Mouse (Mus musculus) left cerebral cortex, adult 2 months (tissue): ENCODE data around the gene Alpk3. TPM values are rescaled to one million over a fixed set of nuclear protein-coding genes. Genes with fewer than 3 reads are reported as not detected.
"Not testable (repeated sequence)": the region's sequence is repeated elsewhere in the genome, so short reads cannot be mapped to it uniquely, and the experiment has no call there.

ENCODE experiments used
- DNase-seq, 2 experiments: peaks; one replicate each; pipeline ENCODE4 v3.0.0; 2021 to 2022; ENCODE audit warnings: low spot score in 2 of 2, mixed read lengths in 1 of 2; ENCODE audit errors: extremely low spot score in 1 of 2
- H3K27ac ChIP-seq: fragments of 200-600 bp; 2 replicates; pipeline ENCODE4 v1.8.1; 2022
- H3K4me3 ChIP-seq: fragments of 200-600 bp; 2 replicates; pipeline ENCODE4 v1.8.1; 2022
- CTCF ChIP-seq: fragments of 200-600 bp; IDR thresholded peaks from 2 replicates; pipeline ENCODE4 v1.8.1; 2022; ENCODE audit warnings: antibody characterized with exemption, mild to moderate bottlenecking, moderate library complexity
- intact Hi-C: fragments of 180-260 bp; cut with DNase I; formaldehyde crosslinking; loops from one replicate; pipeline ENCODE4 v1.15.1; 2025
- total RNA-seq, 2 experiments: library from RNA; stranded (reverse); gene quantifications; 2 replicates each; pipeline ENCODE4 v1.2.3; 2021

The Alpk3 gene
- total RNA-seq, 2 experiments from 2014 or later, result 0.30 to 0.54 TPM

- intact Hi-C loops, result no loop called here
- TF ChIP-seq CTCF, result no peak
- Histone ChIP-seq H3K27ac (no peak overlapping the region), H3K4me3 (no peak overlapping the region)
- no peak for DNase-seq
Observed at GRCm38 (mm10) chr7:81139100-81139499, 81.7 kb downstream of the Alpk3 start.

GRCm38 (mm10) chr7:81139671-81140404, 82.4 kb downstream of the Alpk3 start:
- no peak for TF ChIP-seq CTCF
- H3K27ac ChIP-seq, result no peak overlapping the region
- intact Hi-C loops, result no loop called here
- DNase-seq, result no peak
- H3K4me3 ChIP-seq, result no peak overlapping the region

DNA sequence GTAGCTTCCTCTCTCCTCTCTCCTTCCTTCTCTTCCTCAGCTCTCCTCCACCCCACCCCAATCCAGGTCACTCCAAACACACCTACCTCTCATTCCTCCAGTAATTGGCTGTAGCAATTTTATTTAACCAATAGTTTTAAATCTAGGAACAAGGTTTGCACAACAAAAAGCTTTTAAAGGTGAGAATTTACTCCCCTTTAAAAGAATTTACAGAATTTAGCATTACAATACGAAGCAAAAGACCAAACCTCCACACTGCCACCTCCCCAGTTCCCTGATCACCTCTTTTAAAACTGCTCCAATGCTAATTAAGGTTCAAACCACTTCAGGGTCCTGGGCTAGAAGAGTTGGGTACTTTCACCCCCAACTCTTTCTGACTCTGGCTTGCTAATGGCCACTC, 84.1 kb downstream of the Alpk3 start:
- no peak for TF ChIP-seq CTCF
- Histone ChIP-seq H3K4me3 (no peak overlapping the region), H3K27ac (no peak overlapping the region)
- no peak for DNase-seq
- intact Hi-C loops, result no loop called here

DNA sequence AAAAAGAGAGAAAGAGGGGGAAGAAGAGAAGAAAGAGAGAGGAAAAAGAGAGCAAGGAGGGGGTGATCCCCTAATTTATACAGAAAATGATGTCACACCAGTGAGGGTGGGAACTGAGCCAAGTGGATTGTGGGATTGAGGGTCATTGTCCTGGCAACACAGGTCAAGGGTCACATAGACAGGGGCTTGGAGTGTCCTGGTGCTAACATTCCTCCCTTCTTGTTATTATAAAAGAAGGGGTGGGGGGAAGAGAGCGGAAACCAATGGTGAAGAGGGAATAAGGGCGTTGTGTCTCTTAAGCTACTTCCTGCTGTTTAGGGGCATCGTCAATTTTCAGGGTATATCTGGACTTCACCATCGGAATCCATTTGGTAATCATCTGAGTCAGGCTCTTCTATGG, 85.7 kb downstream of the Alpk3 start:
- H3K27ac ChIP-seq, H3K4me3 ChIP-seq, DNase-seq, intact Hi-C loops: not testable (repeated sequence)

DNA sequence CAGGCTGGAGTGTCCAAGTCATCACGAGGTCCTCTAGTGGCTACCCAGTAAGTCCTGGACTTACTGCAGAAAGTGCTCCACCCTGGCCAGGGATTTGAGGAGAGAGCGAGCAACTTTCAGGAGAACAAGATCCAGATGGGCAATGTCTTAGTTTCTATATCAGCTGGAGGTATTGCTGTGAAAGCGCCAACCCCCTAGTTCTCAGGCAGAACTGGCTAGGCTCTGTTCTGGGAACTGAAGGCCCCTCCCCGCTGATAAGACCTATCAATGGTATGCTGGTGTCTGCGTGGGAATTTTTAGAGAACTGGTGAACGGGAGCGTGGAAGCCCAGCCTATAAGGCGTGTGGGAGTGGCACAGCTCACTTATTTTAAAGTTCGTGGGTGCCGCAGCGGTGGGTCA, 92.4 kb downstream of the Alpk3 start:
- H3K4me3 ChIP-seq, result no peak overlapping the region
- TF ChIP-seq CTCF, result no peak
- intact Hi-C loops, result loop anchor here (10.0 kb wide), 2 partner anchors 265 to 415 kb away; no protein-coding TSS in a partner anchor
- no peak for DNase-seq
- H3K27ac ChIP-seq, result no peak overlapping the region

- H3K4me3 ChIP-seq, result no peak overlapping the region
- no peak for DNase-seq
- no peak overlapping the region for H3K27ac ChIP-seq
- intact Hi-C loops, result loop anchor here (10.0 kb wide), 2 partner anchors 266 to 416 kb away; no protein-coding TSS in a partner anchor
- TF ChIP-seq CTCF, result no peak
Observed at GRCm38 (mm10) chr7:81151216-81151615, 93.8 kb downstream of the Alpk3 start.

DNA sequence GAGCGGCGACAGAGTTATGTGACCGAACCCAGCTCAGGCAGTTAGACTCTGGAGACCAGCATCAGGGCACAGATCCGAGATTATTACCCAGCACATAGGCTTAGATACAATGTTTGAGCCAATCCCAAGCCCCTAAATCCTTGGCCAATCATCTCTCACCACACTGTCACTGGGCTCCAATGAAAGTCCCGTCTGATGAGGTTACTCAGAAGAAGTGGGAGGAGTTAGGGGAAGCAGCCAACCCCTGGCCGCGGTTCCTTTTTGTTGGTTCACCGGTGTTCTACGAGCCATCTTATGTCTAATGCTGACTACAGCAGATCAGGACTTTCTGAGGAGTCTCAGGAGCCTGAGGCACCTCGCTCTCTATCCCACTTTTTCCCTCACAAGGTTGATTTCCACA, 94.9 kb downstream of the Alpk3 start:
- Histone ChIP-seq H3K4me3 (no peak overlapping the region), H3K27ac (no peak overlapping the region)
- intact Hi-C loops, result loop anchor here (10.0 kb wide), 2 partner anchors 268 to 418 kb away; no protein-coding TSS in a partner anchor
- no peak for TF ChIP-seq CTCF
- DNase-seq, result no peak

DNA sequence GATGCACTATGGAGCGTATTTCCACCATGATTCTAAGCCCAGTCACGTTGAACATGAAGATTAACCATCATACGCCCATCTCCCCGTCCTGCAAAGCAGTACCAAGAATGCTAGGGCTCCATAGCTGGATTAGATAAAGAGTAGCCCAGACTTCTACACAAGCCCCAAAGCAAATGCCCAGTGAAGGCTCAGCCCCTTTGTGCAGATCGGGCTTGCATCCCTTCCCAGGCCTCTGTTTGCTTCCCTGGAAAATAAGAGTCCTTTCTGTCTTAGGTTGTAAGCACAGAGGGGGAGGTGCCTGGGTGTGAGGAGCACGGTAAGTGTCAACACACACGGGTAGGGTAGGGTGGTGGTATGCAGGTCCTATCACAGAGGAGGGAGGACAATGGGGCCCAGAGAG, 95.4 kb downstream of the Alpk3 start:
- no peak overlapping the region for H3K4me3 ChIP-seq
- intact Hi-C loops, result loop anchor here (10.0 kb wide), 2 partner anchors 268 to 418 kb away; no protein-coding TSS in a partner anchor
- DNase-seq, result no peak
- H3K27ac ChIP-seq, result no peak overlapping the region
- TF ChIP-seq CTCF, result no peak

DNA sequence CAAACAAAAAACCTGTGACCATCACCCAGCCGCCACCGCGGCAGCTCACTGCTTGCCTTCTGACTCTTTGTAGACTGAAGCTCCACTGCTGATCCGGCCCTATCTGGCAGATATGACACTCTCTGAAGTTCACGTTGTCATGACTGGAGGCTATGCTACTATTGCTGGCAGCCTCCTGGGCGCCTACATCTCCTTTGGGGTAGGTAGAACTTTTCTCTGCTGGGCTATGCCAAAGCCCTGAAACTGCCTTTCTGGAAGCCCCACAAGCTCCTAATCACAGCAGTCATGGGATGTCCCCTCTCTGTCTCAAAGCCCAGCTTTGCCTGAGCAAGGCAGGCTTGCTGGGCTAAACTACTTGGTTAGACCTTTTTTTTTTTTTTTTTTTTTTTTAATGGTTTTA, 95.9 kb downstream of the Alpk3 start:
- intact Hi-C loops, result loop anchor here (10.0 kb wide), 2 partner anchors 269 to 419 kb away; no protein-coding TSS in a partner anchor

GRCm38 (mm10) chr7:81154244-81154643, 96.8 kb downstream of the Alpk3 start:
- intact Hi-C loops, result loop anchor here (10.0 kb wide), 2 partner anchors 269 to 419 kb away; no protein-coding TSS in a partner anchor
- H3K27ac ChIP-seq, H3K4me3 ChIP-seq, DNase-seq: not testable (repeated sequence)

More for the DNA sequence above, 95.9 kb downstream of the Alpk3 start:
- TF ChIP-seq CTCF, result no peak
- Histone ChIP-seq H3K4me3 (no peak overlapping the region), H3K27ac (no peak overlapping the region)
- no peak for DNase-seq

DNA sequence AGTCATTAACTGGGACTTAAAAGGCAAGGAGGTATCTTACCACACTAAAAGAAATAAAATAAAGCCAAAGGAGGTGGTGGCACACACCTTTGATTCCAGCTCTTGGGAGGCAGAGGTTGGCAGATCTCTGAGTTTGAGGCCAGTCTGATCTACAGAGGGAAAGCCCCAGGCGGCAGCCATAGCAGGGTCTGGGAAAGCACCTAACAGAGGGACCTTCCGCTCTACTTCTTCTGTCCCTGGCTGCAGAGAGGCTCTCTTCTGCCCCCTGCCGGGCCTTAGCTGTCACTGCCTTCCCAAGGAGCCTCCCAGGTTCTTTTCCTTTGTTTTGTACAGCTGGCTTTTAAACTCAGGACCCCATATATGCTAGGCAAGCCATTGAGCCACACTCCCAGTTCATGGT, 97.6 kb downstream of the Alpk3 start:
- no peak overlapping the region for H3K27ac ChIP-seq
- H3K4me3 ChIP-seq, result no peak overlapping the region
- intact Hi-C loops, result loop anchor here (1.0 to 10.0 kb wide), 4 partner anchors 208 to 420 kb away; partner anchors contain the start of gene Sec11a
- DNase-seq, result peak; percentile 34 to 44
- TF ChIP-seq CTCF, result peak; percentile 95

Other genes starting within 250 kb of the Alpk3 start
- 10 to 100 TPM; 26.0 to 27.3 TPM for gene Iqgap1, start 231.6 kb upstream of the Alpk3 start, total RNA-seq
- 10 to 100 TPM; 15.9 to 16.5 TPM for gene Zscan2, start 196.7 kb upstream of the Alpk3 start, total RNA-seq
- gene Wdr73, start 156.3 kb upstream of the Alpk3 start, total RNA-seq, result 10 to 100 TPM; 23.3 to 25.6 TPM
- 1 to 10 TPM; 4.5 to 6.7 TPM for gene Nmb, start 152.5 kb upstream of the Alpk3 start, total RNA-seq
- gene Sec11a, start 109.8 kb upstream of the Alpk3 start, total RNA-seq, result 10 to 100 TPM; 49.0 to 51.3 TPM
- gene Zfp592, start 63.9 kb upstream of the Alpk3 start, total RNA-seq, result 10 to 100 TPM; 22.3 to 24.1 TPM
- under 1 TPM; 0.11 to 0.23 TPM for gene Slc28a1, start 57.2 kb downstream of the Alpk3 start, total RNA-seq
- 1 to 10 TPM; 6.1 to 6.2 TPM for gene Pde8a, start 156.0 kb downstream of the Alpk3 start, total RNA-seq